Mouse (Mus musculus): Measurements from ENCODE around the gene Kcnk7. TPM values are rescaled to one million over a fixed set of nuclear protein-coding genes. Genes with fewer than 3 reads are reported as not detected.

The Kcnk7 gene
- polyA plus RNA-seq, 1 experiment from 2014 or later = 0.38 TPM

DNA sequence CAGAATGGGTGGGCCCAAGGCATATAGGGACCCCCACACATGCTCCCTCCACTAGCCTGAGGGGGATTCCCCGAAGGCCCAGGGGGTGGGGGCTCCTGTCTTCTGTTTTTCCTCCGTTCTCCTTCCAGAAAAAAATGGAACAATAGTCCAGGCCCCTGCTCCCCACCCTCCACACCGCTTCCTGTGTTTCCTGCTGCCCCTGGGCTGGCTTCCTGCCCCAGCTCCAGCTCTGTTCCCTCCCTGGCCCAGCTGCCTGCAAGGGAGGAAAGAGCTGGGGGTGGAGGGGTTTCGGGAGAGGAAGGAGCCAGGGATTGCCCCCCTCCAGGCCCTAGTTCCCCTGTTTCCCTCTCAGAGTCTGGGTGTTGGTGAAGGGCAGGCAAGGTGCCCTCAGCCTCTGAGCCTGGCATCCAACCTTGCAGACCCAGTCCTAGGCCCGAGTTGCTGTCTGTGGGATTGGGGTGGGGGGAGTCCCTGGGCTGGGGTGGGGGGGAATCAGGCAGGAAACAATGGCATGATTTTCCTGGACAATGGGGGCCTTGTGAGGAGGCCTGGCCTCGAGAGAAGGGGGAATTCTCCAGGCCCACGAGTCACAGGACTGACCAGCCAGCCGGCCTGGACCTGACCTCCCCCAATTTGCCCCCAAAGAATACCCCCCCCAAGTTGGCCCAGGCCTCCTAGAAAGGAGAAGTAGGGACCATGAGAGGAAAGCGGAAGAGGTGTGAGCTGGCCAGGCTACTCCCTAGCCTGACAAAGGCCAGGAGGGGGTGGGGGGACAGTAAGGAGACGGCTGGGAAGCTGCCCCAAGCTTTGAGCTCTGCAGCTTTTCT is 11.9 kb upstream of the Kcnk7 start:
- H3K27me3 ChIP-seq = no peaks in the 10 kb centered on the region
- peaks cover 67% of the 10 kb centered on the region for H3K4me1 ChIP-seq
- no peak for ATAC-seq (replicated peaks; ENCODE audit: low FRiP score)
- H3K4me3 ChIP-seq (replicated peaks) = peak overlapping the region; percentile 81
- H3K9me3 ChIP-seq (replicated peaks) = no peaks in the 10 kb centered on the region
- H3K27ac ChIP-seq = peak overlapping the region; percentile 96
- peak overlapping the region; percentile 96 for H3K4me2 ChIP-seq
- H3K9ac ChIP-seq = peak overlapping the region; percentile 78
- WGBS = 47% methylated on average over 10 of the region's 10 CpGs
- peaks cover 61% of the 10 kb centered on the region for H3K36me3 ChIP-seq

DNA sequence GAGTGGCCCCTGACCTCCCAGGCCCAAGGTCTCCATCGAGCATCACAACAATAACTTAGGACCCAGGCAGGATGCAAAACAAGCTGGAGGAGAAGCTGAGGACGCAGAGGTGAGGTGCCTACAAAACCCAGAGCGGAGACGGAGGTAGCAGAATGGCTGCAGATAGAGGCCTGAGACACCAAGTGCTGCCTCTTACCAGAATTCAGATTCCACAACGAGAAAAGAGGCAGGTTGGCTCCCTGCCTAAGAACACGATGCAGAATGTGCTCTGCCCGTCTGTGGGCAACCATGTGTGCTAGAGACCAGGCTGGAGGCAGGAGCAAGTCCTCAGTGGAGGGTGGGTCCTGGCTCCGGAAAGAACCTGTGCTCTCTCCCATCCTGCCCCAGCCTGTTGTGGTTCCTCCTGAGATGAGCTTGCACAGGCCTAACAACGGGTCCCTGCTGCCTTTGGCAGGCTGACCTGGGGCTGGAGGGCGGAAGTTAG is 11.2 kb upstream of the Kcnk7 start:
- peak overlapping the region; percentile 81 for H3K4me3 ChIP-seq (replicated peaks)
- no peaks in the 10 kb centered on the region for H3K9me3 ChIP-seq (replicated peaks)
- H3K36me3 ChIP-seq = peaks cover 68% of the 10 kb centered on the region
- H3K4me2 ChIP-seq = peak overlapping the region; percentile 96
- no peaks in the 10 kb centered on the region for H3K27me3 ChIP-seq
- H3K4me1 ChIP-seq = peaks cover 60% of the 10 kb centered on the region
- peak overlapping the region; percentile 96 for H3K27ac ChIP-seq
- no peak for ATAC-seq (replicated peaks; ENCODE audit: low FRiP score)
- 64% methylated on average over 10 of the region's 10 CpGs for WGBS
- peak overlapping the region; percentile 78 for H3K9ac ChIP-seq

DNA sequence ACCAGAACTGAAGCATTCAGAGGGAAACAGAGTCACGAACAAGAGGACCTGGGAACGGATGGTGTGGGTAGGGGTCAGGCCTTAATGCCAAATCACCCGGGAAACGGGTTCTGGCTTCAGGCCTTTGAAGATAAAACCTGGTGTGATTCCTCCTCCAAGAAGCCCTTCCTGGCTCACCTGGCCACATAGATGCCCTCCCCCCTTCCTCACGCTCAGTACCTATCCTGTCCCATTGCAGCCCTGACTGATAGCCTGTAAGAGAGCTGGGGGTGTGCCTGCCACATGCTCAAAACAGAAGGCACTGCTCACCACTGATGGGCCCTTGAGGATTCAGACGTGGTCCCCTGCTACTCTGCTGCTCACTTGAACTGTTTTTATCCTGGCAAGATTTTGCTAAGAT is 10.4 kb upstream of the Kcnk7 start:
- Histone ChIP-seq H3K36me3 (peaks cover 76% of the 10 kb centered on the region), H3K4me1 (peaks cover 59% of the 10 kb centered on the region), H3K27ac (no peak overlapping the region), H3K9me3 (replicated peaks) (no peaks in the 10 kb centered on the region), H3K4me2 (peak overlapping the region; percentile 96), H3K27me3 (no peaks in the 10 kb centered on the region), H3K4me3 (replicated peaks) (peak overlapping the region; percentile 81), H3K9ac (no peak overlapping the region)
- 83% methylated on average over 6 of the region's 6 CpGs for WGBS
- no peak for ATAC-seq (replicated peaks; ENCODE audit: low FRiP score)

DNA sequence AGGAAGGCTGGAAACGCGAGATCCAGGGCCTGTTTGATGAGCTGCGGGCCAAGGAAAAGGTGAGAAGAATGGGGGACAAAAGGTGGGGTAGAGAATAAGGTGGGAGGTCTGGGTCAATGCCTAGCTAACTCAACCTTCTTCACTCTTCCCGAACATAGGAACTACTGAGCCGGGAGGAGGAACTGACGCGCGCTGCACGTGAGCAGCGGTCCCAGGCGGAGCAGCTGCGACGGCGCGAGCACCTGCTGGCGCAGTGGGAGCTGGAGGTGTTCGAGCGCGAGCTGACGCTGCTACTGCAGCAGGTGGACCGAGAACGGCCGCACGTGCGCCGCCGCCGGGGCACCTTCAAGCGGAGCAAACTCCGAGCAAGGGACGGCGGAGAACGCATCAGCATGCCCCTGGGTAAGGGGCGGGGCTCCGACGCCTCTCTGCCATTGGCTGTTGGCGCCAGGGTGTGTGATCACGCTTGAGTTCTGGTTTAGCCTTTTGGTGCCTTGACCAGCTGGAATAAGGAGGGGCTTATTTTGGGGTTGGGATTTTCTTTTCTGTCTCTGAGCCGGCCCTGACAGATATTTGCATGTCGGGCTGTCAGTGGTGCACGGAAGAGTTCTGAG is 8.2 kb upstream of the Kcnk7 start:
- Histone ChIP-seq H3K9ac (0 out of 2 replicates have a peak overlapping the region, but pooled peaks have one; percentile 2), H3K27ac (no peak overlapping the region), H3K9me3 (replicated peaks) (no peaks in the 10 kb centered on the region), H3K4me1 (peaks cover 49% of the 10 kb centered on the region), H3K36me3 (peaks cover 95% of the 10 kb centered on the region), H3K4me2 (peak overlapping the region; percentile 53), H3K27me3 (no peaks in the 10 kb centered on the region), H3K4me3 (replicated peaks) (peak overlapping the region; percentile 27)
- peak; percentile 69 for ATAC-seq (replicated peaks; ENCODE audit: low FRiP score)
- 24% methylated on average over 41 of the region's 41 CpGs for WGBS

DNA sequence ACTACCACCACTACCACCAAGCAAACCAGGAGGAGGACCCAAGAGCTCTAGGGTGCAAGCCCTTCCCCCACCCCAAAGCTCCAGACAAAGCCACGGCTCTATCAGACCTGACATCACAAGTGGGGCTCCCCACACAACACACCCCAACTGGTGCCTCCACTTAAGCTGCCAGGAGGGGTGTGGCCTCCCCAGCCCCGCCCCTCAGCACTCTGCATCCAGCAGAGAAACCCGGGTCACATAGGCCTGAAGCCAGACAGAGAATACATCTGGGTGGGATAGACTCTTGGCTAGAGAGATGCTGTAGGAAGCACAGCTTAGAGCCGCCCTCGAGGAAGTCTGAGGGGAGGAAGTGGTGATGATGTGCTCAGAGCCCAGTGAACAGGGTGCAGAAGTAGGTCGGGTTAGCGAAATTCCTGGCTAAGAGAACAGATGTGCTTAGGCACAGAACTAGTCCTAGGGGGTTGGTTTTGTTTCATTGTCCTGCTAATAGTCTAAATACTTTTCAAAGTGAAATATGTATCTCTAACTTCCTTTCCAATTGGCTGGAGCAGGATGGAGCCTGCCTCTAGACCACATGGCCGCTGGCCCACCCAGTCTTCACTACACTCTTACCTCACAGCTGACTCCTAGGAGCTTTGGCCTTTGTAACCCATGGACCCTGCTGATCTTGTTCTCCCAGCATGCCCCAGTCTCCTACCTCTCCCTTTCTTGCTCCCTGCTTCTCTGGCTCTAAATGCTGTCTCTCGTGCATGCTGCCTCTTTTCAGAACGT is 819 bp downstream of the Kcnk7 start:
- no peaks in the 10 kb centered on the region for H3K27me3 ChIP-seq
- peaks cover 11% of the 10 kb centered on the region for H3K4me1 ChIP-seq
- H3K4me2 ChIP-seq = no peak overlapping the region
- H3K9me3 ChIP-seq (replicated peaks) = no peaks in the 10 kb centered on the region
- peak overlapping the region; percentile 63 for H3K27ac ChIP-seq
- H3K36me3 ChIP-seq = peaks cover 71% of the 10 kb centered on the region
- peak; percentile 66 for ATAC-seq (replicated peaks; ENCODE audit: low FRiP score)
- H3K4me3 ChIP-seq (replicated peaks) = no peak overlapping the region
- no peak overlapping the region for H3K9ac ChIP-seq
- 40% methylated on average over 10 of the region's 10 CpGs for WGBS

DNA sequence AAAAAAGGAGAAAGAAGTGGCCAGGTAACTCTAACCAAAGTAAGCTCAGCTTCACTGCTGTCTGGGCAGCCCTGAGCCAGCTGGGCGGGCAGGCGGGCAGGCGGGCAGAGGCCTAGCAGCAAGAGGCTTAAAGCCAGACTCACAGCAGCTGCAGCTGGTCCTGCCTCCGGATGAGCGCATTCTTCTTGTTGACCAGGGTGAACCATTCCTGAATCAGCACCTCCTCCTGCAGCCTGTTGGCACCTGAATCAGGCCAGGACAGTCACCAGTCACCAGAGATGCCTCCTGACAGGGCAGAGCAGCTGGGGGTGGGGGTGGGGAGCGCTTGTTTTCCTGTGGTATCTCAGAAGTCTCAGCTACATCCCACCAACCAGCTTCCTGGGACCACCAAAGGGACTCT is 5.9 kb downstream of the Kcnk7 start:
- WGBS = 93% methylated on average over 6 of the region's 6 CpGs
- Histone ChIP-seq H3K27me3 (no peaks in the 10 kb centered on the region), H3K4me3 (replicated peaks) (no peak overlapping the region), H3K9me3 (replicated peaks) (no peaks in the 10 kb centered on the region), H3K4me1 (peaks cover 32% of the 10 kb centered on the region), H3K9ac (no peak overlapping the region), H3K4me2 (no peak overlapping the region), H3K27ac (no peak overlapping the region), H3K36me3 (peaks cover 64% of the 10 kb centered on the region)
- ATAC-seq (replicated peaks; ENCODE audit: low FRiP score) = no peak

DNA sequence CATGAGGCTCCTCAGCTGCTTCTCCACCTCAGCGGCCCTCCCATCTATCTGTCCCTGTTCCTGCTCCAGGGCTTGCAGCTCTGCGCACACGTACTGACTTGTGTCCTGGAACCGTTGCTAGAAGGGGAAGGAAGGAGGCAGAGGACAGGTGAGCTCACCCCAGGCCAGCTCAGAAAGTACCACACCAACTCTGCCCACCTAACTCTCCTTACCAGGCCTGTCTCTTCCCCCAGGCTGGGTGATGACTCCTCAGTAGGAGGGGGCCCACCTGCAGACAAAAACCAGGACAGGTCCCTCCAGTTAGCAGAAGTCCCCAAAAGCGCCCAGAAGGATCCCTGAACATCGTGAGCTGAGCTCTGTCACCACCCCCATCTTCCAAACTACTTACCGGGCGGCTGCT is 6.4 kb downstream of the Kcnk7 start:
- no peak for ATAC-seq (replicated peaks; ENCODE audit: low FRiP score)
- no peak overlapping the region for H3K27ac ChIP-seq
- 83% methylated on average over 8 of the region's 8 CpGs for WGBS
- no peaks in the 10 kb centered on the region for H3K9me3 ChIP-seq (replicated peaks)
- H3K4me1 ChIP-seq = peaks cover 33% of the 10 kb centered on the region
- H3K27me3 ChIP-seq = no peaks in the 10 kb centered on the region
- H3K9ac ChIP-seq = no peak overlapping the region
- H3K4me2 ChIP-seq = no peak overlapping the region
- H3K36me3 ChIP-seq = peaks cover 65% of the 10 kb centered on the region
- no peak overlapping the region for H3K4me3 ChIP-seq (replicated peaks)

DNA sequence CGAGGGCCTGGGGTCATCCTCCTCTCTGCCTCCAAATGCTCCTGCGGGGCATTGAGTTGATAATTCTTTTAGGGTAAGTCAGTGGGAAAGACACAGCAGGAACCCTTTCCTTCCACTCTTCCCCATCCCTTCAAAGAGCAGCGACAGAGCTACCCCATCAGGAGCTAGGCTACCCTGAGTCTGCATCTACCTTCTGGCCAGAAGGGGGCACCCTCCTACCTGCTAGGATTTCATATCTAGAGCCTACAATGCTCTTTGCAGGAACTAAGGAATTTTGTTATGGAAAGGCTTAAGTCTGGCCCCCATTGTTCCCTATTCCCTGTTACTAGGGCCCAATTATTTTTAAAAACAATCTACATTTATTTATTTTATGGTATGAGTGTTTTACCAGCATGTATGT is 7.1 kb downstream of the Kcnk7 start:
- WGBS = 18% methylated on average over 3 of the region's 3 CpGs
- H3K36me3 ChIP-seq = peaks cover 67% of the 10 kb centered on the region
- H3K4me3 ChIP-seq (replicated peaks) = no peak overlapping the region
- H3K9ac ChIP-seq = no peak overlapping the region
- no peaks in the 10 kb centered on the region for H3K27me3 ChIP-seq
- no peaks in the 10 kb centered on the region for H3K9me3 ChIP-seq (replicated peaks)
- H3K4me1 ChIP-seq = peaks cover 40% of the 10 kb centered on the region
- no peak overlapping the region for H3K27ac ChIP-seq
- no peak overlapping the region for H3K4me2 ChIP-seq
- ATAC-seq (replicated peaks; ENCODE audit: low FRiP score) = no peak

DNA sequence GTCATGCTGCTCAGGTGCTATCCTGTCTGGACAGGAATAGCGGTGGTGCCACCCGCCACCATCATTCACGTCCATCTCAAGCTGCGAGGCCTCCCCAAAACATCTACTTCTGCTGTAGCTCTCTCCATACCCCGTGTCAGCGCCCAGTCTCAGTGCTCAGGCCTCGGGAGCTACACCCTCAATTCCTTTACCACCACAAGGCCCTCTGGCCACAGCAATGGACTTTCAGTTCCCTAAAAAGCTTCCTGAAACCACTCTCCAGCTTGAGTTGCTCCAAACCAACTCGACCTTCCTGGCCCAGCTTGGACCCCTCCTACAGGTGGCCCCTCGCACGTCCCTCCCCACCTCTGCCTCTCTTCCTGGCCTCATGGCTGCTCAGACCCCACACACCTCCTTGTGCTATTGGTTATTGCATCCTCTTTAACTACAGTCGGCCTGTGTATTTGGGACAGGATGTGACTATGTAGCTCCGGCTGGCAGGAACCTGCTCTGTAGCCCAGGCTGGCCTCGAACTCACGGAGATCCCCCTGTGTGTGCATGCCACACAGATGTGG is 7.8 kb downstream of the Kcnk7 start:
- H3K27ac ChIP-seq = no peak overlapping the region
- H3K27me3 ChIP-seq = no peaks in the 10 kb centered on the region
- no peak overlapping the region for H3K9ac ChIP-seq
- peaks cover 46% of the 10 kb centered on the region for H3K4me1 ChIP-seq
- 90% methylated on average over 14 of the region's 14 CpGs for WGBS
- no peak for ATAC-seq (replicated peaks; ENCODE audit: low FRiP score)
- no peak overlapping the region for H3K4me3 ChIP-seq (replicated peaks)
- no peaks in the 10 kb centered on the region for H3K9me3 ChIP-seq (replicated peaks)
- peaks cover 65% of the 10 kb centered on the region for H3K36me3 ChIP-seq
- H3K4me2 ChIP-seq = no peak overlapping the region

DNA sequence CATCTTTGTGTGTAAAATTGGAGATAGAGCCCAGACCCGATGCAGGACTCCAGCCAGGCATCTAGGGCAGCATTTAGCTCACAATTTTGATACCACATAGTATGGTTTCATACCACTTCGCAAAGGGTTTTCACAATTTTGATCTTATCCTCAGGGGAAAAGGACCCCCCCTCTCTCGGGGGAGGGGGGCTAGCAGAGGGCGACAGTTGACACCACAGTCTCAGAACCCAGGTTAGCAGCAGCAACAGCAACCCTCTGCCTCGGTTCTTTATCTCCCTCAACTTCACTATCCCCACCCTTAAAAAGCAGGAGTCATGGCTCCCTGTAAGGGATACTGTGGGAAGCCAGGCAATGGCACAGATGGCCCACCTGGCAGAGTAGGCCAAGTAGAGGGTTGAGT is 9.1 kb downstream of the Kcnk7 start:
- Histone ChIP-seq H3K4me2 (no peak overlapping the region), H3K9me3 (replicated peaks) (no peaks in the 10 kb centered on the region), H3K27ac (peak overlapping the region; percentile 75), H3K27me3 (no peaks in the 10 kb centered on the region), H3K4me1 (peaks cover 49% of the 10 kb centered on the region), H3K9ac (no peak overlapping the region), H3K36me3 (peaks cover 62% of the 10 kb centered on the region), H3K4me3 (replicated peaks) (no peak overlapping the region)
- ATAC-seq (replicated peaks; ENCODE audit: low FRiP score) = no peak
- WGBS = 72% methylated on average over 5 of the region's 5 CpGs

DNA sequence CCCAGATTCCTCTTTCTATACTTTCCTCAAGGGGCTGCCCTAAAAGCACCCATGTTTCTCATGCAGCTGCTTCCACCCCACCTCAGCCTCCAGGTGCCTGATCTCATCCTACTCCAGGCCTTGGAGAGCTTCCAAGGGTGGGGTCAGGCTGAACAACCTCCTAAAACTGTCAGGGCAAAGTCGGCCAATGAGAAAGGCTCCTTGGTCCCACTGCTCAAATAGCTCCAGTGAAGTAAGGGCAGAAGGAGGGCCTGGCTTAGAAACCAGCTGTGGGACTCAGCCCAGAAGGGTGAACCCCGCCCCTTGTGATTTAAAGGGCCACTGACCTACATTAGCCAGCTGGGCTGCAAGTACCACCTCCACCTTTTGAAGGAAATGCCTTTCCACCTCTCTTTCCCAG is 9.6 kb downstream of the Kcnk7 start:
- H3K27ac ChIP-seq = peak overlapping the region; percentile 75
- peaks cover 49% of the 10 kb centered on the region for H3K4me1 ChIP-seq
- peaks cover 62% of the 10 kb centered on the region for H3K36me3 ChIP-seq
- 5% methylated on average over 2 of the region's 2 CpGs for WGBS
- no peak overlapping the region for H3K9ac ChIP-seq
- H3K4me3 ChIP-seq (replicated peaks) = no peak overlapping the region
- peak; percentile 74 for ATAC-seq (replicated peaks; ENCODE audit: low FRiP score)
- no peaks in the 10 kb centered on the region for H3K27me3 ChIP-seq
- no peaks in the 10 kb centered on the region for H3K9me3 ChIP-seq (replicated peaks)
- no peak overlapping the region for H3K4me2 ChIP-seq
